Mouse (Mus musculus) regulatory T cell (primary cell): ENCODE data around the gene Ubb.

Experiments used
- in situ Hi-C: fragments of 300-600 bp; cut with MboI, MseI; formaldehyde crosslinking; loops from one replicate; pipeline ENCODE4 v1.15.1; 2025; ENCODE audit warnings: high pct_unique_total_duplicates

Gene Ubb

GRCm38 (mm10) chr11:62551226-62552119, 502 bp downstream of the Ubb start:
- in situ Hi-C loops = no loop called here

- in situ Hi-C loops = no loop called here
These were observed 2.2 kb downstream of the Ubb start for GRCm38 (mm10) chr11:62553186-62553585.

GRCm38 (mm10) chr11:62553633-62554032, 2.7 kb downstream of the Ubb start:
- in situ Hi-C loops = no loop called here

- in situ Hi-C loops = no loop called here
These were observed 3.3 kb downstream of the Ubb start for GRCm38 (mm10) chr11:62554163-62554855.

GRCm38 (mm10) chr11:62554934-62555517, 4.1 kb downstream of the Ubb start:
- in situ Hi-C loops = no loop called here

- in situ Hi-C loops = no loop called here
These were observed 5.0 kb downstream of the Ubb start for GRCm38 (mm10) chr11:62555896-62556412.

GRCm38 (mm10) chr11:62557205-62557604, 6.2 kb downstream of the Ubb start:
- in situ Hi-C loops = no loop called here

GRCm38 (mm10) chr11:62558152-62558551, 7.2 kb downstream of the Ubb start:
- in situ Hi-C loops = no loop called here

- in situ Hi-C loops = no loop called here
These were observed 8.1 kb downstream of the Ubb start for GRCm38 (mm10) chr11:62558961-62559646.

GRCm38 (mm10) chr11:62560463-62561016, 9.6 kb downstream of the Ubb start:
- in situ Hi-C loops = no loop called here

GRCm38 (mm10) chr11:62563590-62563989, 12.6 kb downstream of the Ubb start:
- in situ Hi-C loops = no loop called here

GRCm38 (mm10) chr11:62565747-62566146, 14.8 kb downstream of the Ubb start:
- in situ Hi-C loops = no loop called here

GRCm38 (mm10) chr11:62566211-62566610, 15.2 kb downstream of the Ubb start:
- in situ Hi-C loops = no loop called here

GRCm38 (mm10) chr11:62568300-62568699, 17.3 kb downstream of the Ubb start:
- in situ Hi-C loops = no loop called here

- in situ Hi-C loops = no loop called here
These were observed 23.2 kb downstream of the Ubb start, which contains the start of gene Trpv2 for GRCm38 (mm10) chr11:62573959-62574702. Trpv2 (plus strand) TSS chr11:62574486.

- in situ Hi-C loops = no loop called here
These were observed 23.7 kb downstream of the Ubb start for GRCm38 (mm10) chr11:62574703-62575085.

- in situ Hi-C loops = no loop called here
These were observed 24.3 kb downstream of the Ubb start for GRCm38 (mm10) chr11:62575297-62575658.

GRCm38 (mm10) chr11:62575659-62576438, 24.9 kb downstream of the Ubb start:
- in situ Hi-C loops = no loop called here

- in situ Hi-C loops = no loop called here
These were observed 25.7 kb downstream of the Ubb start for GRCm38 (mm10) chr11:62576530-62577152.
